Mouse (Mus musculus) ES-Bruce4 (cell line): ENCODE data around the gene Gm5767.
A peak's percentile ranks its signal among the peaks of the same experiment; 100 is the strongest.

Source experiments
- CTCF ChIP-seq: IDR thresholded peaks from one replicate; pipeline ENCODE4 v1.8.1; 2011; ENCODE audit warnings: low read depth, low read length
- POLR2A ChIP-seq: IDR thresholded peaks from one replicate; pipeline ENCODE4 v1.8.1; 2011; ENCODE audit warnings: low read length; ENCODE audit not compliant: insufficient read depth

DNA sequence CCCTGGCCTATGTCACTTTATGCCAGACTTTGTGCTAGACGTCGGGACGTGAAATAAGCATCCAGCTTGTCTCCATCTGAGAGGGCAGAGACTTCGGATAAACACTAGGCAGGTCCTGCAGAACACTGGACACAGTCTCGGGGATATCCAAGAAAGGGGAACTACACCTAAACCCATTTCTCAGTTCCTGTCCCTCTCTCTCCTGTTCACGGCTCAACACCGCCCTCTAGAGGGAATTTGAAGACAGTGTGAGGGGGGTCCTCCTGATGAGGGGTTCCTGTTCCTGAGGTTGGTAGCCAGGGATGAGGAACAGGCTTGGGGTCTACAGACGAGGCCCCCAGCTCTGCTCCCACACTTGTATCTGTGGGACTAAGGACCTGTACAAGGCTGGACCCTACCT, 6.4 kb upstream of the Gm5767 start:
- TF ChIP-seq CTCF: peak; percentile 85
- TF ChIP-seq POLR2A: no peak
